Mouse (Mus musculus) testis, adult 2 months (tissue): ENCODE data around the gene Rsf1. TPM values are rescaled to one million over a fixed set of nuclear protein-coding genes. Genes with fewer than 3 reads are reported as not detected.

Experiments
- H3K27ac ChIP-seq: fragments of 200-500 bp; 2 replicates; pipeline ENCODE4 v1.5.1; 2012; ENCODE audit warnings: low read depth, low read length; ENCODE audit not compliant: control insufficient read depth, insufficient read depth
- H3K27me3 ChIP-seq: fragments of 200-500 bp; 2 replicates; pipeline ENCODE4 v1.6.1; 2012; ENCODE audit warnings: mild to moderate bottlenecking, low read length, moderate library complexity; ENCODE audit not compliant: control insufficient read depth, insufficient read depth
- H3K36me3 ChIP-seq: fragments of 200-500 bp; 2 replicates; pipeline ENCODE4 v1.6.1; 2012; ENCODE audit warnings: mild to moderate bottlenecking, low read length; ENCODE audit not compliant: control insufficient read depth, insufficient read depth
- H3K4me1 ChIP-seq: fragments of 200-500 bp; 2 replicates; pipeline ENCODE4 v1.6.1; 2012; ENCODE audit warnings: low read length; ENCODE audit not compliant: control insufficient read depth, insufficient read depth
- H3K4me3 ChIP-seq: fragments of 200-500 bp; 2 replicates; pipeline ENCODE4 v1.5.1; 2012; ENCODE audit warnings: low read depth, mild to moderate bottlenecking, low read length, moderate library complexity, mixed read lengths; ENCODE audit not compliant: control insufficient read depth
- CTCF ChIP-seq: fragments of 200-500 bp; IDR thresholded peaks from 2 replicates; pipeline ENCODE4 v1.5.1; 2012; ENCODE audit warnings: low read depth, mild to moderate bottlenecking, inconsistent platforms, low read length, moderate library complexity; ENCODE audit not compliant: control insufficient read depth, insufficient read depth, insufficient replicate concordance
- POLR2A ChIP-seq: fragments of 200-500 bp; IDR thresholded peaks from 2 replicates; pipeline ENCODE4 v1.6.1; 2012; ENCODE audit warnings: low read depth, mild to moderate bottlenecking, inconsistent platforms, low read length, moderate library complexity; ENCODE audit not compliant: control insufficient read depth
- polyA plus RNA-seq: library from polyadenylated mRNA; depleted of rRNA; stranded (reverse); fragments of >200 nt; gene quantifications from 2 replicates; pipeline ENCODE4 v1.2.3, GENCODE M21; 2012

Gene Rsf1
- polyA plus RNA-seq, 1 experiment = 4.9 TPM

DNA sequence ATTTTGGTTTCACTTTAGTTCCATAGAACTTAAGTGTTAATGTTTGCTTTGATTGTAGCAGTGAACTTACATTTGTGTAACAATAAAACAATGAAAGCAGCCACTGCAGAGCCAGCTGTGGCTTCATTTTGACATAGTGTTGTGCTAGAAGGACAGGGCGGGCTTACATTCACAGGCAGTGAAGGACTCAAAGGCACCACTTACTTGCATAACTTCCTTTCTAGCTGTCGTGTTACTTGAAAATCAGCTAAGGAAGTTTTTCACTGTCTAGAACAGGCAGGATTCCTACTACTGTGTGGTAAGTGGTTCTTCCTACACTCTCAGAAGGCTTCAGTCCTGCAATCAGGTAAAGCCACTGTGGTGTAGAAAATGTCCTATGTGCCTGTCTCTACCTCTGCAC lies 108.1 kb downstream of the Rsf1 start:
- Histone ChIP-seq H3K4me1 (no peaks in the 10 kb centered on the region), H3K36me3 (no peaks in the 10 kb centered on the region; the same call in none of the 2 replicates), H3K4me3 (no peak overlapping the region), H3K27me3 (no peaks in the 10 kb centered on the region), H3K27ac (no peak overlapping the region)
- TF ChIP-seq POLR2A (no peak), CTCF (no peak)

DNA sequence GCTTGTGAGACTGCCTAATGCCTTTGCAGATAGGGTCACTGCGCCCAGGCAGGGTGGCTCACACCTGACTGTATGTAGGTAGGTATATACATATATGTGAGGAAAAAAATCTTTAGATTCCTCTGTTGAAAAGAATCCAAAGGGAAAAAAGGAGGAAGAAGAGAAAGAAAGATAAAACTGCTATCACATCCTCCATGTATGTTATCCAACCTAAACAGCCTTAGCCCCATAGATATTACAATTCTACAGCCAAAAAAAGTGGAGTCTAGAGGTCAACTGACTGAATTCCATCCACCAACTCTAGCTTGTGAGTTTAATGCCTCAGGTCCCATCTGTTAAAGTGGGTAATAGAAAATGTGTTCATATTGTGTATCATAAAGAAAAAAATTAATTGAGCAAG lies 115.8 kb downstream of the Rsf1 start:
- H3K4me3 ChIP-seq = peak overlapping the region; percentile 30; the same call in 1 of the 2 replicates
- no peaks in the 10 kb centered on the region for H3K27me3 ChIP-seq

DNA sequence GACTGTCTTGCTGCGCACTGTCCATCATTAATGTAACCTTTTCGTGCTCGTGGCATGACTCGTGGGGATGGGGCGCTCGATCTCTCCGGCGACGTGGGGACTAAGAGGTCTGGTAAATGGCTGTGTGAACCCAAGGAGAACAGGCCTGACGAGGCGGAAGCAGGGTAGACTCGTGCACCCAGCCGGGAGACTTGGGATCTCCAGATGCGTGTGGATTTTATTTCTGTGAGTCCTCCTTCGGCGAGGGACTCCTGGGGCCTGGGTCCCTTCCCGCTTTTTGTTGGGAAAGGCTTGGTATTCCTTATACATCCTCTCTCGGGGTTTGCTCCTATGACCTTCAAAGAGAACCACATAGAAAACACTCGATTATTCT lies 116.4 kb downstream of the Rsf1 start:
- H3K4me1 ChIP-seq = peaks cover 3% of the 10 kb centered on the region
- TF ChIP-seq CTCF (no peak), POLR2A (no peak)
- no peaks in the 10 kb centered on the region for H3K27me3 ChIP-seq
- no peaks in the 10 kb centered on the region; the same call in 1 of the 2 replicates for H3K36me3 ChIP-seq
- H3K27ac ChIP-seq = peak overlapping the region; percentile 46
- peak overlapping the region; percentile 93 for H3K4me3 ChIP-seq

More for the DNA sequence above, 115.8 kb downstream of the Rsf1 start:
- Histone ChIP-seq H3K36me3 (no peaks in the 10 kb centered on the region; the same call in 1 of the 2 replicates), H3K27ac (no peak overlapping the region), H3K4me1 (peaks cover 3% of the 10 kb centered on the region)
- TF ChIP-seq POLR2A = no peak
- TF ChIP-seq CTCF = no peak

DNA sequence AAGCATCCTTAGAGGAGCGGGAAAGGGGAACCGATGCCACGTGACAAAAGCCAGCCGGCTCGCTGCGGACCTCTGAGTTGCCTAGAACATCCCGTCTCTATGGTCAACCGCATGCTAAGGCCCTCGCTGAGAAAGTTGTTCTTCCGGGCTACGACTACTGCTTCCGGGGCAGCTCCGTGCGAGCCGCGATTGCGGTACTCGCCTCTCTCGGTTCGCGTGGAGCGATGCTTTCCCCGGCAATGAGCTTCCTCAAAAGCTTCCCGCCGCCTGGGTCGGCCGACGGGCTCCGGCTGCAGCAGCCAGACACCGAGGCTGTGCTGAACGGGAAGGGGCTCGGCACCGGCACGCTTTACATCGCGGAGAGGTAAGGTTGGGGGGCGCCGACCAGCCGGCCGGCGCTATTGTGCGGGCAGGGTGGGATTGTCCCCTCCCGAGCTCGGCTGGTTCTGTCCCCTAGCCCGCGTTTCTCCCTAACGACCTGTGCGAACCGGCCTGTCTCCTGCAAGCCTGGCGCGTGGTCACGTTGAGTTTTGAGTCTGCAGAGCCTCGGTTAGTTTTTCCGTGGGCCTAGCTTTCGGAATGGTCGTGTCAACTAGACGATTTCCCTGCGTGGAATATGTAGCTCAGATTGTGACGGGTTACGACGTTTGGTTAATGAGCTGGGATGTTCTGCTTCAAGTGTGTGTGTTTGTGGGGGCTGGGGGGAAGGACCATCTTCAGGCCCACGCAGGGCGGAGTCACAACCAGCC lies 117.0 kb downstream of the Rsf1 start, which contains the start of gene Clns1a:
TSS of gene Clns1a (plus strand) at position 129 of the 749 bp plus-strand sequence.
- TF ChIP-seq POLR2A = peak; percentile 90
- TF ChIP-seq CTCF = no peak

DNA sequence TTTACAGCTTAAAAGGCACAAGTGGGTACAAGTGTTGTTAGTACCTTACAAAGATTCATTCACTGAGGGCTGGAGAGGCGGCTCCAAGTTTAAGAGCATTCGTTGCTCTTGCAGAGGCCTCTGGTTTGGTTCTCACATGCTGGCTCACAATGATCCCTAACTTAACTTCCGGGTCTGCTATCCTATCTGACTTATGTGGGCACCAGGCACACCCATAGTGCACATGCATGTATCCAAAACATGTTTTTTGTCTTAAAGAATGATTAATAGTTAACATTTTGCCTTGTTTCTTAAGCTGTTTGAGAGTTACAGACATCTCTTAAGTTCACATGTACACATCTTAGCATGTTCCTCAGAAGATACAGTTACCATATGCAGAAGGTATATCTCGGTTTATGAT lies 120.5 kb downstream of the Rsf1 start:
- no peak overlapping the region for H3K4me3 ChIP-seq
- H3K36me3 ChIP-seq = no peaks in the 10 kb centered on the region
- no peak for TF ChIP-seq POLR2A
- TF ChIP-seq CTCF = no peak
- H3K4me1 ChIP-seq = peaks cover 3% of the 10 kb centered on the region
- no peak overlapping the region for H3K27ac ChIP-seq
- H3K27me3 ChIP-seq = no peaks in the 10 kb centered on the region

More for the DNA sequence above, 117.0 kb downstream of the Rsf1 start, which contains the start of gene Clns1a:
- H3K36me3 ChIP-seq = no peaks in the 10 kb centered on the region; the same call in 1 of the 2 replicates
- no peaks in the 10 kb centered on the region for H3K27me3 ChIP-seq
- H3K27ac ChIP-seq = peak within 1 kb of the TSS; percentile 46
- peak within 1 kb of the TSS; percentile 93 for H3K4me3 ChIP-seq
- H3K4me1 ChIP-seq = peaks cover 3% of the 10 kb centered on the region

DNA sequence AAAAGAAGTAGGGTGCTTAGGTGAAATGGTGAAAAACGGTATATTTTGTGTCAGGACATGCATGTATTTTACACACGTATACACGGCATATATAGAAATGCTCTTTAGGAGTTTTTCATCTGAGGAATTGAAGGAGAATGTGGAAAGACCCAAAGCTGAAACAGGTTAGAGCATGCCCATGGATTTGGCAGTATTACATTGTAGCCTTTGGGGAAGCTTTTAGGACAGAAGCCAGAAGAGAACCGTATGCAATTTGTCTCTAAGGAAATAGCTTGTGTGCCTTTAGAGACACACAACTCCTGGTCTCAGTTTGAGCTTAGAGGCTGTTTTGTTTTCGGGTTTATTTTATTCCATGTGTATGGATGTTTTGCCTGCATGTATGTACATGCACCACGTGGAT lies 121.4 kb downstream of the Rsf1 start:
- Histone ChIP-seq H3K4me1 (peaks cover under 1% of the 10 kb centered on the region), H3K36me3 (no peaks in the 10 kb centered on the region; the same call in 1 of the 2 replicates), H3K27me3 (no peaks in the 10 kb centered on the region), H3K27ac (no peak overlapping the region), H3K4me3 (no peak overlapping the region)
- TF ChIP-seq CTCF (no peak), POLR2A (no peak)

DNA sequence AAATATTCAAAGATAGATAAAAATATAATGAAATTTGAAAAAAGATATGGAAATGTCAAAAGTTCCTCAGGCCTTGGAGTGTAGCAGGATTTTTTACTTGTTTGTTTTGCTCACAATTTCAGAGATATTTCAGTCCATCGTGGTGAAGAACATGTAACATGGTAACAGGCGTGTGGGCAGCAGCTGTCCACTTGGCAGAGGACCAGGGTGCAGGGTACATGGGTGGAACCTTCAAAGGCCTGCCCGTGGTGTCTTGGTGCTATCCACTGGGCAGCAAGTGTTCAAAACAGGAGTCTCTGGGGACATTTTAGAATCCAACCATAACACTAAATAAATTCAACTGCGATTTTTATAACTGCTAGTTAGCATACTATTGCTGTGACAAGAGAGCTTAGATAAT lies 127.4 kb downstream of the Rsf1 start:
- Histone ChIP-seq H3K4me1 (no peaks in the 10 kb centered on the region), H3K4me3 (no peak overlapping the region), H3K27ac (no peak overlapping the region), H3K27me3 (no peaks in the 10 kb centered on the region), H3K36me3 (no peaks in the 10 kb centered on the region; the same call in none of the 2 replicates)
- TF ChIP-seq POLR2A (no peak), CTCF (no peak)
